Mouse (Mus musculus): ENCODE results near the gene Anp32e. TPM values are rescaled to one million over a fixed set of nuclear protein-coding genes. Genes with fewer than 3 reads are reported as not detected.
"Not testable (repeated sequence)": the region's sequence is repeated elsewhere in the genome, so short reads cannot be mapped to it uniquely, and the experiment has no call there.

Anp32e gene
- polyA plus RNA-seq, 1 experiment from 2014 or later, result 218 TPM

- H3K27ac ChIP-seq, result no peak overlapping the region
- 0 out of 2 replicates have a peak, but pooled peaks cover 5% of the 10 kb centered on the region for H3K4me1 ChIP-seq (replicated peaks)
- 11% methylated on average over 7 of the region's 7 CpGs for WGBS
- no peaks in the 10 kb centered on the region for H3K36me3 ChIP-seq
- peak overlapping the region; percentile 24 for H3K4me2 ChIP-seq (replicated peaks)
- H3K9me3 ChIP-seq, result no peaks in the 10 kb centered on the region
- ATAC-seq, result peak; percentile 37; the same call in 1 of the 2 replicates
- H3K27me3 ChIP-seq, result no peaks in the 10 kb centered on the region
- H3K9ac ChIP-seq (replicated peaks), result no peak overlapping the region
- H3K4me3 ChIP-seq (replicated peaks), result no peak overlapping the region
Measured at GRCm38 (mm10) chr3:95965518-95966451, 36.7 kb downstream of the Anp32e start.

DNA sequence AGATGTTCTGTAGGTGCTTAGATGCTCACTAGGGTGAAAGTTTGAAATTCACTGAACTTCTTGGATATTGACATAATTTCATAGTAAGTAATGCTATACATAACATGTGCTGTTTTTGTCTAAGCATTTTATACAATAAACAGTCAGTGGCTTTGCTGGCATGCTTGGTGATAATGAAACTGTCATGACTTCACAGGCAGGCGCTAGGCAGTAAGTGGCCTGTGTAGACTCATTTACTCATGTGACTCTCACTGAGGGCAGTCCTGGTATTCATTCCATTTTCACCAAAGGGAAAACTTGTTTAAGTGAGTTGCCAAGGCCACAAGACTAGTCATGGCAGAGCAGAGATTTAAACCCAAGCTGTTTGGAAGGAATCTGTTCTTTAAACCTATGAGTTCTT lies 40.2 kb downstream of the Anp32e start:
- no peak overlapping the region for H3K9ac ChIP-seq (replicated peaks)
- no peak for ATAC-seq
- no peak overlapping the region for H3K4me3 ChIP-seq (replicated peaks)
- WGBS, result 86% methylated on average over 1 of the region's 1 CpGs
- H3K4me2 ChIP-seq (replicated peaks), result no peak overlapping the region
- H3K36me3 ChIP-seq, result no peaks in the 10 kb centered on the region
- H3K27ac ChIP-seq, result no peak overlapping the region
- no peaks in the 10 kb centered on the region for H3K9me3 ChIP-seq
- H3K27me3 ChIP-seq, result 0 out of 2 replicates have a peak, but pooled peaks cover 2% of the 10 kb centered on the region
- H3K4me1 ChIP-seq (replicated peaks), result peaks cover 25% of the 10 kb centered on the region

GRCm38 (mm10) chr3:95970661-95971060 lies 41.6 kb downstream of the Anp32e start:
- not testable (repeated sequence) for H3K27ac ChIP-seq; H3K9ac ChIP-seq (replicated peaks); H3K4me2 ChIP-seq (replicated peaks); H3K27me3 ChIP-seq; H3K4me3 ChIP-seq (replicated peaks); H3K36me3 ChIP-seq; H3K9me3 ChIP-seq; ATAC-seq
- H3K4me1 ChIP-seq (replicated peaks), result peaks cover 25% of the 10 kb centered on the region
- 64% methylated on average over 7 of the region's 7 CpGs for WGBS

DNA sequence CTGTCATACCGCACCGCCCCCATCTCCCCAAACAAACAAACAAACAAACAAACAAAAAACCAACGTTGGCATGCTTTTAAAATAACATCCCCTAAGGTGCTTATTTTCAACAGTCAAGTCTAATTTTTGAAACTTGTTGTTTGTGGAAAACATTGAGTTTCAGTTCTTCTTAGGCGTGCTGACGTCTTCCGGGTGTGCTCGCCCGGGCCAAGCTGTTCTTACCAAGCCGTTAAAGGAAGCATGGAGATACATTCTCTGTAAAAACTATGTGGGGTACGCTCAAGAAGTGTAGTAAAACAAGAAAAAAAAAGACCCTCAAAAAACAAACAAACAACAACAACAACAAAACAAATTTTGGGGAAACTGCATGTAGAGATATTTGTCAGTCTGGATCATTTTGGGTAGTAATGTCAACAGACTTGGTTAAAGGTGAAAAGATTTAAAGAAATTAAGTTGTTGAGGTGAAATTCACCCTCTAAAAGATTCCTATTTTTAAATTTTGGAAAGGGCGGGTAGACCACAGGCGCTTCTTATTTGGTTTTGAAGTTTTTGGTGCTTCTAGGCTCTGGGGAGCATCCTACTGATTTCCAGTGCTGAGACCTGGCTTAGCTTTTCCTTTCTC lies 43.3 kb downstream of the Anp32e start:
- WGBS, result 75% methylated on average over 12 of the region's 12 CpGs
- H3K4me3 ChIP-seq (replicated peaks), result peak overlapping the region; percentile 32; the same call in 1 of the 2 replicates
- peak overlapping the region; percentile 57 for H3K9ac ChIP-seq (replicated peaks)

GRCm38 (mm10) chr3:95972873-95973634 lies 44.0 kb downstream of the Anp32e start:
- Histone ChIP-seq H3K4me2 (replicated peaks) (peak overlapping the region; percentile 60), H3K4me1 (replicated peaks) (peaks cover 20% of the 10 kb centered on the region), H3K9ac (replicated peaks) (peak overlapping the region; percentile 57), H3K9me3 (no peaks in the 10 kb centered on the region), H3K36me3 (no peaks in the 10 kb centered on the region), H3K27ac (peak overlapping the region; percentile 64), H3K4me3 (replicated peaks) (peak overlapping the region; percentile 32), H3K27me3 (0 out of 2 replicates have a peak, but pooled peaks cover 8% of the 10 kb centered on the region)
- 2% methylated on average over 34 of the region's 34 CpGs for WGBS
- peak; percentile 95 for ATAC-seq

More for the DNA sequence above, 43.3 kb downstream of the Anp32e start:
- Histone ChIP-seq H3K27me3 (0 out of 2 replicates have a peak, but pooled peaks cover 8% of the 10 kb centered on the region), H3K4me2 (replicated peaks) (peak overlapping the region; percentile 60), H3K36me3 (no peaks in the 10 kb centered on the region), H3K27ac (peak overlapping the region; percentile 64), H3K9me3 (no peaks in the 10 kb centered on the region), H3K4me1 (replicated peaks) (peaks cover 20% of the 10 kb centered on the region)
- no peak for ATAC-seq

- ATAC-seq, result no peak
- H3K27ac ChIP-seq, result no peak overlapping the region
- H3K36me3 ChIP-seq, result no peaks in the 10 kb centered on the region
- H3K27me3 ChIP-seq, result 0 out of 2 replicates have a peak, but pooled peaks cover 12% of the 10 kb centered on the region
- H3K9me3 ChIP-seq, result no peaks in the 10 kb centered on the region
- H3K4me1 ChIP-seq (replicated peaks), result peaks cover 19% of the 10 kb centered on the region
- 64% methylated on average over 3 of the region's 3 CpGs for WGBS
- no peak overlapping the region for H3K4me3 ChIP-seq (replicated peaks)
- no peak overlapping the region for H3K9ac ChIP-seq (replicated peaks)
- no peak overlapping the region for H3K4me2 ChIP-seq (replicated peaks)
Measured at GRCm38 (mm10) chr3:95977079-95977478, 48.0 kb downstream of the Anp32e start.

GRCm38 (mm10) chr3:95977587-95977986 lies 48.5 kb downstream of the Anp32e start:
- H3K27me3 ChIP-seq, result 0 out of 2 replicates have a peak, but pooled peaks cover 12% of the 10 kb centered on the region
- H3K9ac ChIP-seq (replicated peaks); H3K36me3 ChIP-seq; ATAC-seq; H3K4me2 ChIP-seq (replicated peaks); H3K9me3 ChIP-seq; H3K27ac ChIP-seq; H3K4me3 ChIP-seq (replicated peaks): not testable (repeated sequence)
- 95% methylated on average over 7 of the region's 7 CpGs for WGBS
- peaks cover 14% of the 10 kb centered on the region for H3K4me1 ChIP-seq (replicated peaks)

DNA sequence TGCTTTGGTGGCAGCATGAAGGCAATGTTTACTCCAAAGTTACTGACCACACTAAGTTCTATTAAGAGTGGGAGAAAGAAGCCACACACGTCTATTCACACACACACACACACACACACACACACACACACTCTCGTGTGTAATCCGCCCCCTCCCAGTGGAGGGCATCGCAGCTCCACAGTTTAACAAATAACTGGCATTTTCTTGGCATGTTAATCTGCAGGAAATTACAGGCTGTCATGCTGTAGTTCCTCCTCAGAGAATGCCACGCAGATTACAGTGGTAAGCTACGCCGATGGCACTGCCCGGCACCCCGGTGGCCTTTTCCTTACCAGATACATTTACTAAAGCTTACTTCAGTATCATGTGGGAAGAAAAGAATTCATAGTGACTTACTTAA lies 49.2 kb downstream of the Anp32e start:
- Histone ChIP-seq H3K4me1 (replicated peaks) (peaks cover 8% of the 10 kb centered on the region), H3K27ac (no peak overlapping the region), H3K27me3 (0 out of 2 replicates have a peak, but pooled peaks cover 12% of the 10 kb centered on the region), H3K4me3 (replicated peaks) (no peak overlapping the region), H3K4me2 (replicated peaks) (no peak overlapping the region), H3K9me3 (no peaks in the 10 kb centered on the region), H3K36me3 (no peaks in the 10 kb centered on the region), H3K9ac (replicated peaks) (no peak overlapping the region)
- ATAC-seq, result no peak
- 80% methylated on average over 9 of the region's 9 CpGs for WGBS

- ATAC-seq, result no peak
- Histone ChIP-seq H3K4me2 (replicated peaks) (no peak overlapping the region), H3K36me3 (no peaks in the 10 kb centered on the region), H3K27me3 (0 out of 2 replicates have a peak, but pooled peaks cover 4% of the 10 kb centered on the region), H3K4me3 (replicated peaks) (no peak overlapping the region), H3K9ac (replicated peaks) (no peak overlapping the region), H3K27ac (no peak overlapping the region), H3K9me3 (no peaks in the 10 kb centered on the region), H3K4me1 (replicated peaks) (peaks cover 10% of the 10 kb centered on the region)
- 89% methylated on average over 12 of the region's 12 CpGs for WGBS
Measured at GRCm38 (mm10) chr3:95980276-95980970, 51.4 kb downstream of the Anp32e start.

GRCm38 (mm10) chr3:95982129-95982528 lies 53.1 kb downstream of the Anp32e start:
- Histone ChIP-seq H3K4me3 (replicated peaks) (no peak overlapping the region), H3K9ac (replicated peaks) (no peak overlapping the region), H3K27ac (no peak overlapping the region), H3K9me3 (no peaks in the 10 kb centered on the region), H3K36me3 (no peaks in the 10 kb centered on the region), H3K27me3 (0 out of 2 replicates have a peak, but pooled peaks cover 4% of the 10 kb centered on the region), H3K4me1 (replicated peaks) (peaks cover 27% of the 10 kb centered on the region), H3K4me2 (replicated peaks) (no peak overlapping the region)
- ATAC-seq, result no peak
- WGBS, result 89% methylated on average over 4 of the region's 4 CpGs

All from midbrain, embryonic 13.5 days (tissue).